Mouse (Mus musculus): ENCODE measurements around the gene Stat5b.

DNA sequence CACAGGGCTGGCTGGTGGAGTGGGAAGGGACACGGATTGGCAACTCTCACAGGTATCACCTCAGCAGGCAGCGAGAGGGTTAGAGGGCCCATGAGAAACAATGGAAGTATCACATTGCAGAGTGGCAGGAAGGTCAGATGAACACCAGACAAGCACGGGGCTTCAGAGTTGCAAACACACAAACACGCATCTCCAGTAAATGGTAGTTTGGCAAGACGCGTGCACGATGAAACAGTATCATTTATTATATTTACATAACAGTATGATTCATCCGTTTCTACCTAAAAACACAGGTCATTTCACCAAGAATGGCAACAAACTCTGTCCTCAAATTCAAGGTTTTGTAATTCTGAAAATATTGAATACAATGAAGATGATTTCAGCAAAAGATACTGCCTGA, 11.0 kb downstream of the Stat5b start:
- TF ChIP-seq POLR2A (IDR thresholded peaks at IDR 0.05; ENCODE audit: borderline replicate concordance, low read depth, low read length) (no peak), CTCF (IDR thresholded peaks at IDR 0.05; ENCODE audit: low read depth, low read length) (no peak)
